ENCODE assay signal across 8 mouse cellular contexts in the genomic region with DNA sequence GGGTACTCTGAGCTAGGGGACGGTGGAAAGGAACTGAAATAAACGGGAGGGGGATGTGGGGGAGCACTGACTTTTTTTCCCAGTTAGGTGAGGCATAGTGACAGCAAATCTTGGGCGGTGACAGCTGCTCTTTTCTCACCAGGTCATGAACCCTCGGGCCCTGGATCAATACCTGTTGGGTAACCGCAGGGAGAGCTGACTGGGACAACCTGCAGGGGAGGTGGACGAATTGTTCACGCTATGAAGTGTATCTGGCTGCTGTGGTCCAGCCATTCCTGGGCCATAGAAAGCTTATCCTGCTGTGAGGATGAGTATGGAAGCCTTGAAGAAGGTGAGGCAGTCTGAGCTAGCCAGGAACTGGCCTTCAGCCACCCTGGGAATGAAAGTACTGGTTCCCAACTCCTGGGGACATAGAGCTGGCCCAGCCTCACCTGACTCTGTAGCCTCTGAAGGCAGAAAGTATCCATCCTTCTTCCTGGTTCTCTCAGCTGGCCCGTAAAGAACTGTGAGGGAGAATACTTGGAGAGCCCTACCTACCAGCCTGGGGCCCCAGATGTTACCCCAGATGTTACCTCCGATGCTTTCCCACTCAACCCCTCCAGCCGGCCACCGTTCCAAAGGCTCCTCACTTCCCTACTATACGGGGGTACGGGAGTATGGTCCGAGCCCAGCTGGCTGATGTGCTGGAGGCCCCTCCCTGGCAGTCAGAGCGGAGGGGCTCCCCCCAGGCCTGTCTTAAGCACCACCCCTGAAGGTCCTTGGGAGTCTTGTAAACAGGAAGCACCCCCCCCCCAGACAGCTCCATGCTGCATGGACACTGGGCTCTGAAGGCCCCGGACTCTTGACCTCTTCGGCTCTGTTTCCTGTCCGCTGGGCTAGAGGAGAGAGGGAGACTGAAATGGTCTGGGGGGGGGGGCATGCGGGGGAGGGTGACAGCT. TPM values are rescaled to one million over a fixed set of nuclear protein-coding genes. Genes with fewer than 3 reads are reported as not detected.
DNase-seq lines count a peak whose midpoint lies in the region; ATAC-seq lines count a peak whose summit lies in the region.

No protein-coding gene starts in this region.

- H3K27me3 ChIP-seq in heart, embryonic 16.5 days (ENCODE audit: control insufficient read depth, insufficient read depth, low read length), result no peaks in the 10 kb centered on the region

- ATAC-seq in heart, embryonic 16.5 days (replicated peaks; ENCODE audit: extremely low read depth, insufficient read depth, low FRiP score), result peak; percentile 47

- intact Hi-C loops in left cerebral cortex, postnatal 36 days (cut with DNase I), result no loop called here

- H3K9ac ChIP-seq in heart, embryonic 16.5 days (ENCODE audit: low read length), result peak overlapping the region; percentile 59

- WGBS in heart, embryonic 16.5 days, result 44% methylated on average over 19 of the region's 19 CpGs

- peaks cover 41% of the 10 kb centered on the region for H3K4me1 ChIP-seq in heart, embryonic 16.5 days (ENCODE audit: control insufficient read depth, insufficient read depth, low read length)

- H3K36me3 ChIP-seq in heart, embryonic 16.5 days (ENCODE audit: control insufficient read depth, insufficient read depth), result no peaks in the 10 kb centered on the region

- H3K4me3 ChIP-seq in heart, embryonic 16.5 days (ENCODE audit: low read length), result peak overlapping the region; percentile 12; the same call in 1 of the 2 replicates

- H3K4me2 ChIP-seq in heart, embryonic 16.5 days (ENCODE audit: low read depth, low read length), result peak overlapping the region; percentile 47

- no peaks in the 10 kb centered on the region for H3K9me3 ChIP-seq in heart, embryonic 16.5 days (replicated peaks; ENCODE audit: control insufficient read depth, low read length)

- peak; percentile 15 for DNase-seq in gastrocnemius, postnatal 10 days
- no peak for DNase-seq in gastrocnemius, adult 18-20 months (ENCODE audit: low spot score)
- peak; percentile 88 for DNase-seq in kidney, postnatal 14 days
- peak; percentile 72 for DNase-seq in lung, postnatal 25 days (ENCODE audit: low spot score)
- no peak for DNase-seq in left cerebral cortex, postnatal 36 days (ENCODE audit: low spot score in 2 of 2)
- DNase-seq in layer of hippocampus, adult 9-11 months, result no peak
- no peak for DNase-seq in left cerebral cortex, adult 8-10 months (ENCODE audit: low spot score in 2 of 2)

- peak overlapping the region; percentile 91 for H3K27ac ChIP-seq in heart, embryonic 16.5 days (ENCODE audit: low read length)

RNA-seq across cellular contexts. Expression of a gene that starts 10.4 kb away (rescaled TPM):
- 10 to 100 TPM; 26.3 to 35.0 TPM for total RNA-seq in gastrocnemius, postnatal 10 days (2021)
- total RNA-seq in gastrocnemius, adult 18-20 months (2021), result 1 to 10 TPM; 5.2 to 9.5 TPM
- polyA plus RNA-seq in heart, embryonic 16.5 days (2015; fragmentation: Nextera tagmentation; extraction: Ambion mirVana), result 29.4 and 38.7 TPM in 2 replicates
- 10 to 100 TPM; 14.4 to 16.5 TPM for total RNA-seq in left cerebral cortex, postnatal 36 days (2021)
- 10 to 100 TPM; 16.8 to 22.9 (median 20.1) TPM for total RNA-seq in left cerebral cortex, adult 8-10 months (2022)

RNA-seq across cellular contexts. Expression of a gene that starts 23.3 kb away (rescaled TPM):
- total RNA-seq in gastrocnemius, postnatal 10 days (2021), result not detected
- not detected for total RNA-seq in gastrocnemius, adult 18-20 months (2021)
- polyA plus RNA-seq in heart, embryonic 16.5 days (2015; fragmentation: Nextera tagmentation; extraction: Ambion mirVana), result 2.2 TPM in 1 of 2 replicates, not detected in the other
- not detected for total RNA-seq in left cerebral cortex, postnatal 36 days (2021)
- not detected for total RNA-seq in left cerebral cortex, adult 8-10 months (2022)

RNA-seq across cellular contexts. Expression of a gene that starts 29.1 kb away (rescaled TPM):
- 10 to 100 TPM in 1 of 2 experiments, 1 to 10 TPM in 1; 9.3 to 11.3 TPM for total RNA-seq in gastrocnemius, postnatal 10 days (2021)
- total RNA-seq in gastrocnemius, adult 18-20 months (2021), result 1 to 10 TPM; 4.1 to 6.5 TPM
- polyA plus RNA-seq in heart, embryonic 16.5 days (2015; fragmentation: Nextera tagmentation; extraction: Ambion mirVana), result 6.3 and 7.4 TPM in 2 replicates
- total RNA-seq in left cerebral cortex, postnatal 36 days (2021), result 1 to 10 TPM; 3.6 to 4.3 TPM
- 1 to 10 TPM; 4.9 to 5.4 (median 5.0) TPM for total RNA-seq in left cerebral cortex, adult 8-10 months (2022)

RNA-seq across cellular contexts. Expression of a gene that starts 45.0 kb away (rescaled TPM):
- 10 to 100 TPM; 31.1 to 33.8 TPM for total RNA-seq in gastrocnemius, postnatal 10 days (2021)
- 10 to 100 TPM; 42.8 to 46.6 TPM for total RNA-seq in gastrocnemius, adult 18-20 months (2021)
- polyA plus RNA-seq in heart, embryonic 16.5 days (2015; fragmentation: Nextera tagmentation; extraction: Ambion mirVana), result 44.9 and 48.9 TPM in 2 replicates
- total RNA-seq in left cerebral cortex, postnatal 36 days (2021), result 10 to 100 TPM; 57.6 to 65.0 TPM
- 10 to 100 TPM; 53.5 to 64.7 (median 57.6) TPM for total RNA-seq in left cerebral cortex, adult 8-10 months (2022)

RNA-seq across cellular contexts. Expression of a gene that starts 58.7 kb away (rescaled TPM):
- total RNA-seq in gastrocnemius, postnatal 10 days (2021), result 1 to 10 TPM; 7.9 to 9.5 TPM
- 1 to 10 TPM; 1.8 to 3.6 TPM for total RNA-seq in gastrocnemius, adult 18-20 months (2021)
- polyA plus RNA-seq in heart, embryonic 16.5 days (2015; fragmentation: Nextera tagmentation; extraction: Ambion mirVana), result 19.6 and 19.8 TPM in 2 replicates
- 1 to 10 TPM; 4.9 to 6.0 TPM for total RNA-seq in left cerebral cortex, postnatal 36 days (2021)
- 1 to 10 TPM; 4.2 to 8.9 (median 6.4) TPM for total RNA-seq in left cerebral cortex, adult 8-10 months (2022)

Comparison
In these comparisons a context has a peak if more than half of its experiments do, and no peak if none do; other contexts are left out.
1. DNase-seq: peak in gastrocnemius, postnatal 10 days (single experiment), kidney, postnatal 14 days (single experiment) and lung, postnatal 25 days (single experiment); none in gastrocnemius, adult 18-20 months (single experiment), left cerebral cortex, postnatal 36 days (0 of 2), layer of hippocampus, adult 9-11 months (single experiment) and left cerebral cortex, adult 8-10 months (0 of 2).